Comparison of ENCODE assay signal across 25 mouse cellular contexts in genomic region chr1:61331456-61331855, GRCm38 (mm10).
DNase-seq lines count a peak whose midpoint lies in the region; ATAC-seq and TF ChIP-seq lines count a peak whose summit lies in the region.
"Had no signal": no experiment of that assay in that cellular context is flagged by ENCODE, and none has a peak within 500 bp of the region (broad histone marks: within the 10 kb centered on the region; RNA-seq: fewer than 3 reads in every experiment).

No protein-coding gene starts in this region.

- no peaks in the 10 kb centered on the region for H3K27me3 ChIP-seq in limb, embryonic 14.5 days (ENCODE audit: control insufficient read depth, insufficient read depth, low read length)
- no peaks in the 10 kb centered on the region for H3K27me3 ChIP-seq in limb, embryonic 10.5 days (ENCODE audit: low read depth, poor library complexity, severe bottlenecking)
- H3K27me3 ChIP-seq in embryonic facial prominence, embryonic 10.5 days (replicated peaks; ENCODE audit: low read depth, poor library complexity, severe bottlenecking): peaks cover 10% of the 10 kb centered on the region; the same call in 1 of the 2 replicates
- no peaks in the 10 kb centered on the region; the same call in 1 of the 2 replicates for H3K27me3 ChIP-seq in embryonic facial prominence, embryonic 14.5 days (replicated peaks; ENCODE audit: control insufficient read depth, insufficient read depth, low read length)
- H3K27me3 ChIP-seq: CH12.LX; embryonic facial prominence, embryonic 13.5 days; forebrain, embryonic 15.5 days had no signal

- H3K4me3 ChIP-seq in limb, embryonic 14.5 days (replicated peaks; ENCODE audit: low read length): no peak overlapping the region
- H3K4me3 ChIP-seq in limb, embryonic 10.5 days: no peak overlapping the region
- H3K4me3 ChIP-seq in embryonic facial prominence, embryonic 10.5 days: no peak overlapping the region
- no peak overlapping the region for H3K4me3 ChIP-seq in embryonic facial prominence, embryonic 14.5 days (ENCODE audit: low read depth, low read length)
- H3K4me3 ChIP-seq: embryonic facial prominence, embryonic 13.5 days; forebrain, embryonic 13.5 days; forebrain, embryonic 15.5 days had no signal

- TF ChIP-seq POLR2A in limb, embryonic 14.5 days (IDR thresholded peaks at IDR 0.05; ENCODE audit: borderline replicate concordance, extremely low read depth, insufficient read depth, insufficient read length): no peak

- H3K36me3 ChIP-seq in limb, embryonic 14.5 days (ENCODE audit: control insufficient read depth, insufficient read depth, low read length): no peaks in the 10 kb centered on the region
- no peaks in the 10 kb centered on the region for H3K36me3 ChIP-seq in limb, embryonic 10.5 days
- no peaks in the 10 kb centered on the region for H3K36me3 ChIP-seq in embryonic facial prominence, embryonic 10.5 days (replicated peaks)
- no peaks in the 10 kb centered on the region for H3K36me3 ChIP-seq in embryonic facial prominence, embryonic 14.5 days (ENCODE audit: control insufficient read depth, insufficient read depth, low read length)
- H3K36me3 ChIP-seq: embryonic facial prominence, embryonic 13.5 days; forebrain, embryonic 15.5 days; G1E had no signal

- ATAC-seq in limb, embryonic 14.5 days (ENCODE audit: low FRiP score, low read depth): no peak
- peak; percentile 44; the same call in 1 of the 2 replicates for ATAC-seq in embryonic facial prominence, embryonic 14.5 days (ENCODE audit: low read depth)
- ATAC-seq: activated CD4-positive, CD25-positive, alpha-beta regulatory T cell, adult 4 months; CD4-positive, CD25-positive, alpha-beta regulatory T cell, adult 4 months; forebrain, embryonic 13.5 days; forebrain, embryonic 15.5 days; forebrain, postnatal 0 days; Patski had no signal

- no peaks in the 10 kb centered on the region for H3K9me3 ChIP-seq in limb, embryonic 14.5 days (ENCODE audit: control insufficient read depth, low read length)
- no peaks in the 10 kb centered on the region for H3K9me3 ChIP-seq in limb, embryonic 10.5 days (replicated peaks)
- no peaks in the 10 kb centered on the region for H3K9me3 ChIP-seq in embryonic facial prominence, embryonic 10.5 days
- no peaks in the 10 kb centered on the region for H3K9me3 ChIP-seq in embryonic facial prominence, embryonic 14.5 days (ENCODE audit: control insufficient read depth, low read length)
- H3K9me3 ChIP-seq: embryonic facial prominence, embryonic 13.5 days; forebrain, embryonic 13.5 days; forebrain, embryonic 15.5 days; G1E had no signal

- H3K27ac ChIP-seq in limb, embryonic 14.5 days (replicated peaks; ENCODE audit: low read depth, low read length): no peak overlapping the region
- no peak overlapping the region for H3K27ac ChIP-seq in limb, embryonic 10.5 days
- H3K27ac ChIP-seq in embryonic facial prominence, embryonic 10.5 days (replicated peaks): no peak overlapping the region
- no peak overlapping the region for H3K27ac ChIP-seq in embryonic facial prominence, embryonic 14.5 days (replicated peaks; ENCODE audit: low read depth, low read length)
- H3K27ac ChIP-seq: embryonic facial prominence, embryonic 13.5 days; forebrain, embryonic 13.5 days; forebrain, embryonic 15.5 days had no signal

- no peak overlapping the region for H3K9ac ChIP-seq in limb, embryonic 14.5 days (ENCODE audit: low read depth, low read length, severe bottlenecking)
- no peak overlapping the region for H3K9ac ChIP-seq in embryonic facial prominence, embryonic 14.5 days (ENCODE audit: low read depth, low read length)
- H3K9ac ChIP-seq: embryonic facial prominence, embryonic 13.5 days; forebrain, embryonic 13.5 days; forebrain, embryonic 15.5 days; forebrain, postnatal 0 days had no signal

- no peak overlapping the region for H3K4me2 ChIP-seq in limb, embryonic 14.5 days (replicated peaks; ENCODE audit: low read depth, low read length, severe bottlenecking)
- H3K4me2 ChIP-seq in embryonic facial prominence, embryonic 14.5 days (ENCODE audit: low read depth, low read length): no peak overlapping the region
- H3K4me2 ChIP-seq: embryonic facial prominence, embryonic 13.5 days; forebrain, embryonic 13.5 days; forebrain, embryonic 15.5 days had no signal

- intact Hi-C loops in heart, postnatal 36 days (cut with DNase I): no loop called here

- WGBS in limb, embryonic 14.5 days: 43% methylated on average over 2 of the region's 2 CpGs
- WGBS in limb, embryonic 10.5 days: 71% methylated on average over 2 of the region's 2 CpGs
- WGBS in embryonic facial prominence, embryonic 10.5 days: 60% methylated on average over 2 of the region's 2 CpGs
- 36% methylated on average over 2 of the region's 2 CpGs for WGBS in embryonic facial prominence, embryonic 14.5 days

- peak; percentile 28 for DNase-seq in limb, embryonic 14.5 days (ENCODE audit: low spot score)
- no peak for DNase-seq in limb, embryonic 10.5 days (ENCODE audit: low spot score)
- peak; percentile 27 for DNase-seq in embryonic facial prominence, embryonic 10.5 days (ENCODE audit: low spot score)
- DNase-seq in embryonic facial prominence, embryonic 14.5 days (ENCODE audit: low spot score): no peak
- no peak for DNase-seq in heart, postnatal 36 days
- no peak for DNase-seq in adrenal gland, adult 8-10 months
- DNase-seq: adrenal gland, postnatal 10 days; adrenal gland, postnatal 25 days; B cell, adult 2 months; cerebellum, adult 11 months; cerebellum, adult 18-20 months; cerebellum, adult 8-10 months; cerebellum, adult 9-11 months; cerebellum, postnatal 14 days; cerebellum, postnatal 36 days; embryo, embryonic 11 days; forebrain, postnatal 0 days had no signal

- no peaks in the 10 kb centered on the region for H3K4me1 ChIP-seq in limb, embryonic 14.5 days (ENCODE audit: control insufficient read depth, insufficient read depth, low read length)
- H3K4me1 ChIP-seq in limb, embryonic 10.5 days: peaks cover 20% of the 10 kb centered on the region
- H3K4me1 ChIP-seq in embryonic facial prominence, embryonic 10.5 days: peaks cover 13% of the 10 kb centered on the region
- H3K4me1 ChIP-seq in embryonic facial prominence, embryonic 14.5 days (ENCODE audit: control insufficient read depth, insufficient read depth, low read length): 0 out of 2 replicates have a peak, but pooled peaks cover 4% of the 10 kb centered on the region
- H3K4me1 ChIP-seq: embryonic facial prominence, embryonic 13.5 days; forebrain, embryonic 13.5 days; forebrain, embryonic 15.5 days had no signal

Comparison
In these comparisons a context has a peak if more than half of its experiments do, and no peak if none do; other contexts are left out.
1. DNase-seq: peak in limb, embryonic 14.5 days (single experiment) and embryonic facial prominence, embryonic 10.5 days (single experiment); none in limb, embryonic 10.5 days (single experiment), embryonic facial prominence, embryonic 14.5 days (single experiment), heart, postnatal 36 days (0 of 2) and adrenal gland, adult 8-10 months (single experiment).